Mouse (Mus musculus) left cerebral cortex, postnatal 14 days (tissue): Measurements from ENCODE around the gene Gpr180. TPM values are rescaled to one million over a fixed set of nuclear protein-coding genes. Genes with fewer than 3 reads are reported as not detected.
"Not testable (repeated sequence)": the region's sequence is repeated elsewhere in the genome, so short reads cannot be mapped to it uniquely, and the experiment has no call there.

ENCODE experiments used
- DNase-seq, 2 experiments: peaks; one replicate each; pipeline ENCODE4 v3.0.0; 2021 to 2022; ENCODE audit warnings: low spot score in 2 of 2, mixed read lengths in 1 of 2
- intact Hi-C: fragments of 180-260 bp; cut with DNase I; formaldehyde crosslinking; loops from one replicate; pipeline ENCODE4 v1.15.1; 2025
- long read RNA-seq, 2 experiments: library from polyadenylated mRNA; stranded (forward); transcript quantifications; one replicate each; pipeline ENCODE4 v2.0.0; 2021
- total RNA-seq, 2 experiments: library from RNA; stranded (reverse); gene quantifications; 2 replicates each; pipeline ENCODE4 v1.2.3; 2021

The Gpr180 gene
- 10 to 100 TPM; 34.2 to 36.7 TPM for total RNA-seq
- long read RNA-seq, experiment 1, transcript Gpr180-201 (9 exons, 1,875 nt), result major isoform, 31 of 70 reads
- long read RNA-seq, experiment 1, partial matches to known transcripts, result 1 of 70 reads
- long read RNA-seq, experiment 1, other reads (novel, unspliced or antisense), result 38 of 70 reads
- long read RNA-seq, experiment 2, transcript Gpr180-201 (9 exons, 1,875 nt), result major isoform, 44 of 66 reads
- long read RNA-seq, experiment 2, partial matches to known transcripts, result 2 of 66 reads
- long read RNA-seq, experiment 2, other reads (novel, unspliced or antisense), result 20 of 66 reads

GRCm38 (mm10) chr14:118136744-118137452 lies at the start of gene Gpr180:
Gene Gpr180, plus strand, starts transcription at chr14:118137158.
- intact Hi-C loops, result loop anchor here (10.0 kb wide), 1 partner anchor 132 kb away; no protein-coding TSS in a partner anchor
- DNase-seq, result peak; percentile 97 to 98

- DNase-seq, result no peak
- intact Hi-C loops, result no loop called here
These were observed 48.3 kb upstream of the Gpr180 start for GRCm38 (mm10) chr14:118088437-118089207.

DNA sequence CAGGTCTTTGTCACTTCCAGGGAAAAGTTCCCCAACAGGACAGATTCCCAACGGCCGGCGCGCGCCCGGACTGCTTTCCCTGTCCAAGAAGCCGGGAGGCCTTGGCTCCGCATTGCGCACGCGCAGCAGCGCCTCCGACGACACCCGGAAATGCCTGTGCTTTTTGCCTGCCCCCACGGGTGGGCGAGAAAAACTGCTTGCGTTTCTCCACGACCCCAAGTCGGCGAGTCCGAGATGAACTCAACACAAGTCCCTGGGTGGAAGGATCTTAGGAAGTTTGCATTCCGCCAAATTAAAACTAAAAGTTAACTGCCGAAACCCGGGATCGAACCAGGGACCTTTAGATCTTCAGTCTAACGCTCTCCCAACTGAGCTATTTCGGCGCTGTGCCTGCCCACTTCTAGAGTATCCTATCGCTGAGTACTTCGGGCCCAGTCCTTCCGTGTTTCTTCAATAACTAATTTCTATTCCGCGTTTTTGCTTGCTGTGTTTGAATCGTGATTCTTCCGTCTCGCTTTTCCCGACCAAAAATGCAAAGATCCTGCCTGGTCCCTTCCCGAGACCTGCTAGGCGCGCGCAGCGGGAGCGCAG lies 47.6 kb upstream of the Gpr180 start:
- DNase-seq, result peak; percentile 89
- intact Hi-C loops, result no loop called here

- DNase-seq, result peak in 1 of 2 experiments; percentile 15
- intact Hi-C loops, result loop anchor here (5.0 kb wide), 1 partner anchor 83 kb away; no protein-coding TSS in a partner anchor
These were observed 47.1 kb upstream of the Gpr180 start for GRCm38 (mm10) chr14:118089806-118090392.

DNA sequence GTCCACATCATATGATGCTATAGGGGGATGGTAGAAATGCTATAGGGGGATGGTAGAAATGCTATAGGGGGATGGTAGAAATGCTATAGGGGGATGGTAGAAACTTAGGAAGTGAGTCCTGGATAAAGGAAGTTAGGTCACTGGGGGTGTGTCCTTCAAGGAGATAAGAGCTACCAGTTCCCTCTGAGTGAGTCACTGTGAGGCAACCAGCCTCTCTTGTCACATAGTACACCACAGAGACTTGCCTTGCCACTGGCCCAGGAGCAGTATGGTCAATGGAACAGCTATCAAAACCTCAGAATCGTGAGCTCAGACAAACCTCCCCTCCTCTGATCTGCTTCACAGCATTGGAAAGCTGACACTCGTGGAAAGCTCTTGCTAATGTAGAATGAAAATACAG lies 38.7 kb upstream of the Gpr180 start:
- DNase-seq, result no peak
- intact Hi-C loops, result no loop called here

GRCm38 (mm10) chr14:118101227-118101990 lies 35.5 kb upstream of the Gpr180 start:
- intact Hi-C loops, result no loop called here
- DNase-seq, result no peak

- DNase-seq, intact Hi-C loops: not testable (repeated sequence)
These were observed 29.5 kb upstream of the Gpr180 start for GRCm38 (mm10) chr14:118107479-118107878.

DNA sequence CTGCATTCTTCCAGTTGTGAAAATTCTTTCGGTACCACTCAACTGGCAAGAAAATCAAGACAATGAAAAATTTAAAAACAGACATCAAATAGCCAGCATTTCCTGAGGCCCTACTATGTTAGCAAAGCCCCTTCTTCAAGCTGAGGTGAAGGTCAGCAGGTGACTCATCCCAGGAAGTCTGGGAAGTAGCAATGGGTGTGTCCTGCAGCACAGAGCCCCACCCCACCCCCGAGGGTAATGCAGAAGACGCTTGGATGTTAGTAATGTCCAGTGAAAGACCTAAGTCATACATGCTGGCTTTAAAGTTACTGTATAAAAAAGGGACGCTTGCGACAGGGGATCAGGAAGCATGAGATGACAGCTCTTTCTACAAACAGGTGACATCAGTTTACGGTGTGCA lies 23.8 kb upstream of the Gpr180 start:
- intact Hi-C loops, result no loop called here
- DNase-seq, result no peak

- no peak for DNase-seq
- intact Hi-C loops, result no loop called here
These were observed 12.8 kb upstream of the Gpr180 start for GRCm38 (mm10) chr14:118124129-118124528.

DNA sequence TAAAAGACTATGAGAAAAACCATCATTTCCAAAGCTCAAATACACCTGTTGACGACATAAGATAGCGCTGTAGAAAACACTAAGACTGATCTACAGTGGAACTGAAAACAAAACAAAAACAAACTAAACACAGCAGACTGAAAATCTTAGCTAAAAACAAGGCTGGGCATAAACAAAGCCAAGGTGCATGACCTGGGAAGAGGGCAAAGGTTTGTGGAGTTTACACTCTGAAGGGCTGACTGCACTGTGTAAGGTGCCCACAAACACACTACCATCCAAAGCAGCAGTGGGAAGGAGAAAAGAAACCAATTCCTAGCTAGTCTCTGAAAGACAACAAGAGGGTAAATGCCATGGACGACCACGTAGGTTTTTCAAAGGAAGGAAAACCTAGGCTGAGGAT lies 12.2 kb upstream of the Gpr180 start:
- DNase-seq, result no peak
- intact Hi-C loops, result no loop called here

DNA sequence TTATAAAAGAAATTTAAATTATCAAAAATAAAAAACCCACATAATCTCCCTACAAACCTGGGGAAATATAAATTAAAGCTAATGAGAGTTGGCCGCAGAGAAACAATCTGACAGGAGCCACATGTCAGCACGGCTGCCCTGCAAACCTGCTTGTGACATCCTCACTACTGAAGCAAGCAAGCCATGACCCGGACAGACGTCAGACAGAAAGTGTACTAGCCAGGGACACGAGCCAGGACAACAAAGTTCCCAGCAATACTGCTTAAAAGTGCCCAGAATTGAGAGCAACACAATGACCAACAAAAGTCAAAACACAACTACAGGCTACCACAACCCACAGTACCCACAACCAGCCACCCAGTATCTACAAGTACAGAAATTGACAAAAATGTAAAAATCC lies 10.7 kb upstream of the Gpr180 start:
- intact Hi-C loops, result no loop called here
- no peak for DNase-seq

- intact Hi-C loops, result loop anchor here (10.0 kb wide), 1 partner anchor 127 kb away; no protein-coding TSS in a partner anchor
- no peak for DNase-seq
These were observed 5.5 kb upstream of the Gpr180 start for GRCm38 (mm10) chr14:118131472-118131871.

DNA sequence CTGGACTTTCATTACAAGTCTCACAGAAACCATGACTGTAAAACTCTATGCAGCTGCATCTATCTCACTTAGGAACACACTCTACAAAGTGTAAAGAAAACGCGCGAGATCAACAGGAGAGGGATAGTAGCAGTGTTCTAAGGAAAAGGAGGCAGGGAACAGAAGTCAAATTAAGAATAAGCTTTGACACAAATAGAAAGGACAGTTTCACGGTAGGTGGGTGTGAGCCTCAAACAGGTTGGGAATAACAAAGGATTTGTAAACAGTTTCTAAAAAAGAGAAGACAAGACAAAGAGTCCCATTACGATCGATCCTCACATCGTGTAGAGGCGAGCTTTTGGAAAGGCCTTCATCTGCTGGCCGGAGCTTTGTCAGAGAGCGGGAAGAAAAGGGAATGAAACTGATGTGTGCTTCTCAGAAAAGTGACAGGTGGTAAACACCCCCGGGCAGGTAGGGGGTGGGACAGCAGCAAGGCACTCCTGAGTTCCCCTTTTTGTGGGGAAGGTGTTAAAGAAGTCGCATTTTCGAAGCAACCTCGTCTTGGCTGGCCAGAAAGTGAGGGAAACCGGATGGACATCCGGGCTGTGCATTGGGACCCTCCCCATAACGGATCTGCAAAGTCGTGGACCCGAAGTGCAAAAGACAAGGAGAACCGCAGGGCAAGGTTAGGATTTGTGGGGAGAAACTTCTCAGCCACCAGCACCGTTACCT lies 4.9 kb upstream of the Gpr180 start:
- no peak for DNase-seq
- intact Hi-C loops, result loop anchor here (10.0 kb wide), 1 partner anchor 127 kb away; no protein-coding TSS in a partner anchor

DNA sequence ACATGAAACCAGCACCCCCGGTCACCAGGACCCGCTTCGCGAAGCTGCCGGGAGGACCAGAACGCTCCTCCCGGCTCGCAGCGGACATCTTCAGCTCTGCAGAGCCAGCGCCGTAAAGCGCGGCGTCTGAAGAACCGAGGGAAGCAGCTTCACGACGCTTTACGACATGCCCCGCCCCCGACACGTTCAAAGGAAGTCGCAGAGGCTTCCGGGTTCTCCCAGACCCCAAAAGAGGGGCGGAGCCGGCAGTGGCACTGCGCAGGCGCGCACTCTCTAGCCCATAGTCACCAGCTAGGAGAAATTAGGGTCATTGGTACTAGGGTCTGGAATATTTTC lies 4.3 kb upstream of the Gpr180 start, which contains the start of gene Tgds:
Tgds (minus strand) TSS at position 114 of the 336 bp plus-strand sequence.
- peak; percentile 100 for DNase-seq
- intact Hi-C loops, result loop anchor here (10.0 kb wide), 1 partner anchor 128 kb away; no protein-coding TSS in a partner anchor

- DNase-seq, result no peak
- intact Hi-C loops, result loop anchor here (10.0 kb wide), 1 partner anchor 133 kb away; no protein-coding TSS in a partner anchor
These were observed 529 bp downstream of the Gpr180 start for GRCm38 (mm10) chr14:118137487-118137886.

- DNase-seq, result no peak
- intact Hi-C loops, result no loop called here
These were observed 5.3 kb downstream of the Gpr180 start for GRCm38 (mm10) chr14:118142283-118142682.

GRCm38 (mm10) chr14:118148046-118148445 lies 11.1 kb downstream of the Gpr180 start:
- no peak for DNase-seq
- intact Hi-C loops, result no loop called here

GRCm38 (mm10) chr14:118148554-118148953 lies 11.6 kb downstream of the Gpr180 start:
- DNase-seq, result no peak
- intact Hi-C loops, result no loop called here
